Mouse (Mus musculus): ENCODE data around the gene Cd40lg.

- TF ChIP-seq CTCF (IDR thresholded peaks at IDR 0.05; ENCODE audit: borderline replicate concordance, extremely low read depth, insufficient read depth, insufficient read length): no peak
- no peak for TF ChIP-seq POLR2A (IDR thresholded peaks at IDR 0.05; ENCODE audit: borderline replicate concordance, extremely low read depth, insufficient read depth, insufficient read length, poor library complexity, severe bottlenecking)
Measured at GRCm38 (mm10) chrX:57253329-57254055, 41.5 kb downstream of the Cd40lg start.

All from brain, embryonic 14.5 days (tissue).